Mouse (Mus musculus) lung, postnatal 14 days (tissue): ENCODE results near the gene Isyna1.

Source experiments
- DNase-seq: peaks from one replicate; pipeline ENCODE4 v3.0.0; 2021

Isyna1 gene

DNA sequence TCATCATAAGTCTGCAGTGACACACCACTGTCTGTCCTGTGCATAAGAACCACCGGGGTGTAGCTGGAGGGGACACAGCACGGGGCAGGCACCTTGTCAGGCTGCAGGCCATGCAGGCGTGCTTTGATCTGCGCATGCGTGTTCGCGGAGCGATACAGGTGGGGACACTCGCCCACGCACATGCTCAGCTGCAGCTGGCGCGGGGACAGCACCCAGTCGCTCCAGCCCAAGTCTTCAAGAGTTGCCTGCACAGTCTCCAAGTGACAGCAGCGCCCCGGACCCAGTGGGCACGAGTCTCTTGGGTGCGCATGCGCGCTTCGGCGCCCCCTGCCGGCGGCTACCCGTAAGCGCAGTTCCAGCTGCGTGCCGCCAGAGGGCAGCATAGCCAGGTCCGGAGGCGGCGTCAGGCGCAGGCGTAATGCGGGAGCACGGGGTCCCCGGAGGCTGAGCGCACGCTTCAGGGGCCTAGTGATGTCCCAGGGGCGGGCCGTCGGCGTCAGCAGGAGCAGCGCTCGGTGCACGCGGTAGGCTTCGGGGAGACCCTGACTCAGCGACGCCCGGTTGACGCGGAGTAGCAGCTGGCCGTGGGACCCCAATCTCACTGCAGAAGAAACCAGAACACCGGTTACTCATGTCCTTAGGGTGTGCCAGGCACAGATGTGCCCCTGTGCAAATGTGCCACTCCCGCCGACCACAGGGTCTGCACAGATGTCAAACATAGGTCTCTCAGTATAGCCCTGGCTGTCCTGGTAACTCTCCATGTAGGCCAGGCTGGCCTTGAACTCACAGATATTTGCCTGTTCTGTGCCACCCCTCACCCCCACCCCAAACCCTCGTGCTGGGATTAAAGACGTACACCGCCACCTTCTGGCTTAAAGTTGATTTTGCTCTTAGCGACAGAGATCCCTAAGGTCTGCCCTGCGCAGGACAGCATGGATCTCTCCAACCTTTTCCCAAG, 35.7 kb downstream of the Isyna1 start:
- DNase-seq, result peak; percentile 84

GRCm38 (mm10) chr8:70630532-70631381, 36.6 kb downstream of the Isyna1 start:
- peak; percentile 54 for DNase-seq

GRCm38 (mm10) chr8:70631436-70631835, 37.3 kb downstream of the Isyna1 start:
- peak; percentile 46 for DNase-seq

DNA sequence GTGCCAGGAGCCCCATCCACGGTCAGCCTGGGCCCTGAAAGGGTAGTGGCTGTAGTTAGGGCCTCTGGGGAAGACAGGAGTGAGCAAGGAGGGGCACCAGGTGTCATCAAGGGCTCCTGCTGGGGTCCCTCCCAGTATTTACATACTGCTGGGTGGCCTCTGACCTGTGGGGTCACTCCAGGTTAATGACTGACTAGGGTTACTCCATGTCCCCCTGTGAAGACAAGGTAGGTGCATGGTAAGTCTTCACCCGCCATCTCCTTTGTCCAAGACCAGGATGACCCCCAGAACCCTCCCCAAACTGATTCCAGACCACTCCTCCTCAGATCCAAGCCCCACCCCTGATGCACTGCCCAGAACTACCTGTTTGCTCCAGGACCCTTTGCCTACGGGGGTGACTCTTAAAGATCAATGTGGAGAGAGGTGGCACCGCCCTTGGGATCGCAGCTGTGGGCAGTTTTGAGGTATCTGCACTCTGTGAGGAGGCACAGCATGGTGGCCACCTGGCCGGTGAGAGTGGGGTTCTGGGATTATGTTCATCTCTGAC, 38.2 kb downstream of the Isyna1 start, which contains the start of gene Gdf15:
TSS of gene Gdf15 (minus strand) at position 111 of the 547 bp plus-strand sequence.
- DNase-seq, result no peak

- peak; percentile 79 for DNase-seq
Measured at GRCm38 (mm10) chr8:70634066-70634465, 39.9 kb downstream of the Isyna1 start.

- no peak for DNase-seq
Measured at GRCm38 (mm10) chr8:70635527-70635926, 41.4 kb downstream of the Isyna1 start.

GRCm38 (mm10) chr8:70636838-70637237, 42.7 kb downstream of the Isyna1 start:
- no peak for DNase-seq

GRCm38 (mm10) chr8:70638752-70639151, 44.6 kb downstream of the Isyna1 start:
- DNase-seq, result no peak

DNA sequence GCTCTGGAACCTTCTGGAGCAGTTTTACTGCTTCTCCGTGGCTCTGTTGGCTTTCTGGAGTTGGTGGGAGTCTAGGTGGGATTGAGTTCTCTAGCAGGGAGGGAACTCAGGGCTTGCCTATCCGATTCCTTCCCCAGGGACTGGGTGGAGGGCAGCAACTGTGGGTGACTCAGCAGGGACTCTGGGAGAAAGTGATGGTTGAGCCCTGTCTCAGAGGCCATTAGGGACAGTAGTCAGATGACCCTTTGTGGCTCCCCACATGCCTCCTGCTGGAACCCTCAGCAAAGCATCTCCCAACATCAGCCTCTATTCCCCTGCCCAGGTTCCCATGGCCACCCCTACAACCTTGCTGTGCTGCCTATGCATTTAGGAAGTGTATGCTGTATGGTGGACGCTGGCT, 48.8 kb downstream of the Isyna1 start:
- no peak for DNase-seq

- DNase-seq, result peak; percentile 43
Measured at GRCm38 (mm10) chr8:70644065-70644464, 49.9 kb downstream of the Isyna1 start.

DNA sequence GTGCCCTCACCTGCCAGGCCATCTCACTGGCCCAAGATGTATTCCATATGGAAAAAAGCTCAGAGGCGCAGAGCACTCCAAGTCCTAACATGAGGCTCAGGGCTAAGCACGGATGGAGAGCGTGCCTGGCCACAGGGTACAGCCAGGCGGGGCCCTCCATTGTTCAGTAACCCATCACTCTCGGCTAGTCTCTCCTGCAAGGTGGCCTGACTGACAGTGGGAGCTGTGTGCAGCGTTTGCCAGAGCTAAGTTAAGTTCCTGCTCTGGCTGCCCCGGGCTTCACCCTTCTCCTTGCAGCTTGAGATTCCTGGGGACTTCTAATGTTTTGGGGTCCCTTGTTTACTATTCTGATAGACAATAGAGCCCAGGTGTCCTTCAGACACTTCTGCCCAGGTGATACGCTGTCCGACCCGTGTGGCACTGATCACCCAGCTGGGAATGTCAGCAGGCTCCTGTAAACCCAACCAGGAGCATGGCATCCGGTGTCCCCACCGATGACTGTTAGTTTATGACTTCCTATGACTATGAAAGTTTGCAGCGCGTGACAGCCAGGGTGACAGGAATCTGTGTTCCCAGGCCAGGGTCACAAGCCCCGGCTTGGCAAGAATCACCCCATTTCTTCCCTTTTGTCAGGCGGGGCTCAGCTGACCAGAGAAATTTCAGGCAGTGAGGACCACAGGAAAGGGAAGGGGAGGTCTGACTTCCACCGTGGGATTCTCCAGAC, 51.5 kb downstream of the Isyna1 start:
- peak; percentile 33 for DNase-seq

DNA sequence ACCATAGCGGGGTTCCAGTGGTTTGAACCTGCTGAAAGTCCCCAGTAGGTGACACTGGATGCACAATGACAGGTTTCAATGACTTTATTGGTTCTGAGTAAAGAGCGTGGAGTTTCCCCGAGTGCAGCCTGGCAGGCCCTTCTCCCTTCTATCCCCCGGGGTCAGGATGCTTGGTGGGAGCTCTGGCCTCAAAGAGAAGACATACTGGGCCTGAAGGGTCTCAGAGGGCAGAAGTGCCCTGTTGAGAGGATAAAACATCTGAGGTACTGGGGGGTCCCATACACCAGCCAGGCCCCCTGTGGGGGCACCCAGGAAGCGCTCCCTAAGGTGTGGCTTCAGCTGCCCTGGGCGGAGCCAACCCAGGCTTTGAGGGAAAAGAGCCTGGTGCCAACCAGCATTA, 52.2 kb downstream of the Isyna1 start:
- no peak for DNase-seq

- no peak for DNase-seq
Measured at GRCm38 (mm10) chr8:70646775-70647174, 52.6 kb downstream of the Isyna1 start.
